Mouse (Mus musculus) neural tube, embryonic 15.5 days (tissue): ENCODE results near the gene Mecom. TPM values are rescaled to one million over a fixed set of nuclear protein-coding genes. Genes with fewer than 3 reads are reported as not detected.

Experiments
- ATAC-seq: fragments of 200-750 bp; cut with Nextera tagmentation; 2 replicates; pipeline ENCODE4 v1.8.0; 2017; ENCODE audit warnings: mild to moderate bottlenecking, moderate TSS enrichment, moderate library complexity; ENCODE audit not compliant: low FRiP score
- H3K27ac ChIP-seq: fragments of 300-500 bp; sonication (generic); replicated peaks from 2 replicates; pipeline ENCODE4 v1.5.1; 2015; ENCODE audit warnings: mild to moderate bottlenecking, inconsistent platforms
- H3K27me3 ChIP-seq: fragments of 300-500 bp; sonication (generic); replicated peaks from 2 replicates; pipeline ENCODE4 v1.6.1; 2015; ENCODE audit warnings: inconsistent platforms
- H3K36me3 ChIP-seq: fragments of 300-500 bp; sonication (generic); 2 replicates; pipeline ENCODE4 v1.6.1; 2015; ENCODE audit warnings: inconsistent platforms
- H3K4me1 ChIP-seq: fragments of 300-500 bp; sonication (generic); 2 replicates; pipeline ENCODE4 v1.6.1; 2015; ENCODE audit warnings: inconsistent platforms
- H3K4me2 ChIP-seq: fragments of 300-500 bp; sonication (generic); 2 replicates; pipeline ENCODE4 v1.6.1; 2015; ENCODE audit warnings: inconsistent platforms, mild to moderate bottlenecking, moderate library complexity
- H3K4me3 ChIP-seq: fragments of 300-500 bp; sonication (generic); replicated peaks from 2 replicates; pipeline ENCODE4 v1.5.1; 2015; ENCODE audit warnings: mild to moderate bottlenecking, inconsistent platforms
- H3K9ac ChIP-seq: fragments of 300-500 bp; sonication (generic); replicated peaks from 2 replicates; pipeline ENCODE4 v1.6.1; 2015; ENCODE audit warnings: mild to moderate bottlenecking, inconsistent platforms
- H3K9me3 ChIP-seq: fragments of 300-500 bp; sonication (generic); replicated peaks from 2 replicates; pipeline ENCODE4 v1.6.1; 2016; ENCODE audit warnings: inconsistent platforms
- WGBS: fragments of 180-500 bp; shearing (Covaris S2); methylation state at CpG from one replicate; pipeline ENCODE4 v1.1.7; 2015; ENCODE audit warnings: mixed read lengths; 5-methylcytosine and 5-hydroxymethylcytosine counted together
- polyA plus RNA-seq: library from polyadenylated mRNA; unstranded; fragments of >200 nt; fragmentation: Nextera tagmentation; extraction: Ambion mirVana; gene quantifications from 2 replicates; pipeline ENCODE4 v1.2.1, GENCODE M21; 2015

The Mecom gene
- polyA plus RNA-seq, 1 experiment from 2014 or later, result 5.2 TPM

- Histone ChIP-seq H3K27me3 (no peaks in the 10 kb centered on the region), H3K4me1 (no peaks in the 10 kb centered on the region), H3K9ac (no peak overlapping the region), H3K4me2 (no peak overlapping the region), H3K4me3 (no peak overlapping the region), H3K27ac (no peak overlapping the region), H3K9me3 (no peaks in the 10 kb centered on the region), H3K36me3 (no peaks in the 10 kb centered on the region)
- no peak for ATAC-seq
- WGBS, result 79% methylated on average over 10 of the region's 10 CpGs
Observed at GRCm38 (mm10) chr3:30258421-30258820, 289.4 kb downstream of the Mecom start.

GRCm38 (mm10) chr3:30257776-30258175 lies 290.0 kb downstream of the Mecom start:
- ATAC-seq, result no peak
- whole genome bisulfite sequencing, result 67% methylated on average over 5 of the region's 5 CpGs

DNA sequence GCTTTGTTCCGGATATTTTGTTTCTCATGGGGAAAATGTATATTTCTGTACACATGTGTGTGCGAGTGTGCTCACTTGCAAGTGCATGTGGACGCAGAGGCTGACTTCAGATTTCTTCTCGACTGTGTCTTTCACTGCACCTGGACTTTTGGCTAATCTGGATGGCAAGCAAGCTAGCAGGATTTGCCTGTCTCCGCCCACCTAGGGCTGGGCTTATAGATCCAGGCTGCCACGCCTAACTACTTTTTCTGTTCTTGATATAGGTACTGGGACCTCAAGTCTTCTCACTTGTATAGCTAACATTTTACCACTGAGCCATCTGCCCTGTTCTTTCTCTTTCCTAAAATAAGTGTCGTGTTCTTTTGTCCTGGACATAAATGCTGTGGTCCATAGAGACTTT lies 290.9 kb downstream of the Mecom start:
- no peaks in the 10 kb centered on the region for H3K36me3 ChIP-seq
- no peak overlapping the region for H3K4me3 ChIP-seq
- no peak overlapping the region for H3K27ac ChIP-seq
- H3K9me3 ChIP-seq, result no peaks in the 10 kb centered on the region
- no peak overlapping the region for H3K4me2 ChIP-seq
- H3K9ac ChIP-seq, result no peak overlapping the region
- H3K27me3 ChIP-seq, result no peaks in the 10 kb centered on the region
- no peak for ATAC-seq
- no peaks in the 10 kb centered on the region for H3K4me1 ChIP-seq
- WGBS, result 89% methylated on average over 7 of the region's 7 CpGs

More at GRCm38 (mm10) chr3:30257776-30258175, 290.0 kb downstream of the Mecom start:
- Histone ChIP-seq H3K36me3 (no peaks in the 10 kb centered on the region), H3K27me3 (no peaks in the 10 kb centered on the region), H3K4me1 (no peaks in the 10 kb centered on the region), H3K4me3 (no peak overlapping the region), H3K9me3 (no peaks in the 10 kb centered on the region), H3K4me2 (no peak overlapping the region), H3K9ac (no peak overlapping the region), H3K27ac (no peak overlapping the region)

DNA sequence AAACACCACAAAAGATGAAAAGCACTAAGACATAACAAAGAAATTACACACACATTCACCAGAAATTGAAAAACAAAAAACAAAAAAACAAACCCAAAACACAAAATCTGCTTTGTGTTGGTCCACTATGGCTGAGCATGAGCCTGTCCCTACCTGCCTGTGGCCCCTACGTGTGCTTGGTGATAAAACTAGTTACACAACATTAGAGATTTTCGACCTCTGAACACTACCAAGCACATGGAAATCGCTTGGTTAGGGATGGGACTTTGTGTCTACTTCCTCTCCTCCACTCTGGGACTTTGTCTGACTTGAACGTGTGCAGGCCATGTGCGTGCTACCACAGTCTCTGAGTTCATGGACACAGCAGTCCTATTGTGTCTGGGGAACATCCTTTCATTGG lies 292.0 kb downstream of the Mecom start:
- no peak for ATAC-seq
- WGBS, result 88% methylated on average over 5 of the region's 5 CpGs
- Histone ChIP-seq H3K27me3 (no peaks in the 10 kb centered on the region), H3K27ac (no peak overlapping the region), H3K4me1 (no peaks in the 10 kb centered on the region), H3K36me3 (no peaks in the 10 kb centered on the region), H3K9ac (no peak overlapping the region), H3K4me2 (no peak overlapping the region), H3K4me3 (no peak overlapping the region), H3K9me3 (no peaks in the 10 kb centered on the region)

DNA sequence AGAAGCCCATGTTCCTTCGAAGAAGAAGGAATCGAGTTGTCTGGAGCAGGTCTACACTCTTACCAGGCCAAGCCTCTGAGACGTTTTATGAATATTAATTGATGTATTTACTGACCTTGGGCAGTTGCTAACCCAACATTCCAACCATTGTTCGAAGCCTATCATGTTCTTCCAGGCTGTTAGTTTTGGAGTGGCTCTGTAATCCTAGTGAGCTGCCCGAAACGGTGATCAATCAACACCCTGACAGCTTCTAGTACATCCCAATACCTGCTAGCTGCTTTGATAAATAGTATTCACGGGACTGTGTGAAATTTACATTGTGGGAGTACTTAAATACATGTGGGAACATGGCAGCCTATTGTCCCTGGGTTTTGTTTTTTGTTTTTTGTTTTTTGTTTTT lies 293.4 kb downstream of the Mecom start:
- Histone ChIP-seq H3K9ac (no peak overlapping the region), H3K4me2 (no peak overlapping the region), H3K36me3 (no peaks in the 10 kb centered on the region), H3K4me3 (no peak overlapping the region), H3K9me3 (no peaks in the 10 kb centered on the region), H3K27ac (no peak overlapping the region), H3K27me3 (no peaks in the 10 kb centered on the region), H3K4me1 (no peaks in the 10 kb centered on the region)
- ATAC-seq, result no peak
- 48% methylated on average over 7 of the region's 7 CpGs for WGBS

- 90% methylated on average over 5 of the region's 5 CpGs for WGBS
- Histone ChIP-seq H3K4me2 (no peak overlapping the region), H3K9me3 (no peaks in the 10 kb centered on the region), H3K9ac (no peak overlapping the region), H3K4me1 (no peaks in the 10 kb centered on the region), H3K36me3 (no peaks in the 10 kb centered on the region), H3K4me3 (no peak overlapping the region), H3K27me3 (no peaks in the 10 kb centered on the region), H3K27ac (no peak overlapping the region)
- no peak for ATAC-seq
Observed at GRCm38 (mm10) chr3:30253714-30254113, 294.1 kb downstream of the Mecom start.

DNA sequence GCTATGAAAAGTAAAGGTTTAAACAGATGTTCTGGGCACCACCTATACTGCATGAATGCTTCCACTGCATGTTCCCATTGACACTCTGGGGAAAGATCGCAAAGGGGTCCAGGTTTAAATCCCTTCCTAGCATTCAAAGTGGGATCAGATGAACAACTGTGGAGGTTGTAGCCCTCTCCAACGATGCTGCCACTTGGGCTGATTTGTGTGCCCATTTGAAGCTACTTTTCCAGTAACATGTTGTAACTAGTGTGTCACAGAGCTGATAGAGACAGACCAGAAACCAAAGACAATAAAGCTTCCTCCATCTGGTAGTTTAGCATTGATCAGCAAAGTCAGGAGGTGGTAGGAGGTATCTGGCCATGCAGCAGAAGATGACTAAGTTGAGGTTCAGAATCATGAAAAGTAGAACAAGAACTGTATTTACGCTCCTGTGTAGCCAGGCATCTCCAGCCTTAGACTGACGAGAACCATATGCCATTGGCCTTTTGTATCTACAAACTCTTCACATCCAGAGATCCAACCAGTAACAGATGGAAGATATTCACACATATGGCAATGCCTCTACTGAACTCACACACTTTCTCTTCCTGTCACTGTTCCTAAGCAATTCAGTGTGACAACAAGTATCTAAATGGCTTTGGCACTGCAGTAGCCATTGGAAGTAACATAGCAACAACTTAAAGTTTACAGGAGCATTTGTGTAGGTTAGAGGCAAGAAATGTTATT lies 299.0 kb downstream of the Mecom start:
- Histone ChIP-seq H3K36me3 (no peaks in the 10 kb centered on the region), H3K27ac (no peak overlapping the region), H3K4me1 (peaks cover 6% of the 10 kb centered on the region; the same call in 1 of the 2 replicates), H3K4me3 (no peak overlapping the region), H3K9me3 (no peaks in the 10 kb centered on the region), H3K27me3 (no peaks in the 10 kb centered on the region), H3K9ac (no peak overlapping the region), H3K4me2 (no peak overlapping the region)
- 90% methylated on average over 4 of the region's 4 CpGs for WGBS
- ATAC-seq, result no peak

GRCm38 (mm10) chr3:30247256-30247655 lies 300.6 kb downstream of the Mecom start:
- Histone ChIP-seq H3K9ac (no peak overlapping the region), H3K27ac (no peak overlapping the region), H3K9me3 (no peaks in the 10 kb centered on the region), H3K27me3 (no peaks in the 10 kb centered on the region), H3K4me2 (no peak overlapping the region), H3K36me3 (no peaks in the 10 kb centered on the region), H3K4me3 (no peak overlapping the region), H3K4me1 (peaks cover 6% of the 10 kb centered on the region; the same call in 1 of the 2 replicates)
- no peak for ATAC-seq
- 78% methylated on average over 5 of the region's 5 CpGs for WGBS

- Histone ChIP-seq H3K36me3 (no peaks in the 10 kb centered on the region), H3K4me2 (no peak overlapping the region), H3K4me3 (no peak overlapping the region), H3K9ac (no peak overlapping the region), H3K27ac (no peak overlapping the region), H3K4me1 (peaks cover 6% of the 10 kb centered on the region; the same call in 1 of the 2 replicates), H3K27me3 (no peaks in the 10 kb centered on the region), H3K9me3 (no peaks in the 10 kb centered on the region)
- WGBS, result 74% methylated on average over 12 of the region's 12 CpGs
- no peak for ATAC-seq
Observed at GRCm38 (mm10) chr3:30246431-30247041, 301.3 kb downstream of the Mecom start.

DNA sequence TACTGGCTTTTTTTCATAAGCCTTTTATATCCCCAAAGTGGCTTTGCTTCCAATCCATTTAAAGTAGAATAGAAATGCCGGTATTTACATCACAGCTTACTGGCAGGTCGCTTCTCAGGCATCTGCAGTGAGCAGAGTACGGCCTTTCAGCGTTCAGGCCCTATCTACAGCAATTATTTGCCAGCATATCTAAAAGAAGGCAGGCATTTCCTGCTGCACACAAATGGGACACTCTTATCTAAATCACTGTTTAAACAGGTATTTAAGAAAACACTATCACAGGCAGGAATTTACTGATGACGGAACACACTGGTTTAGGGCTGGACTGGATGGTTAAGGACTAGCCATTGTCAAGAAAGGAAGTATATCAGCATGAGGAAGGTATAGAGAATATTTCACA lies 301.9 kb downstream of the Mecom start:
- Histone ChIP-seq H3K36me3 (no peaks in the 10 kb centered on the region), H3K4me2 (no peak overlapping the region), H3K4me3 (no peak overlapping the region), H3K27ac (no peak overlapping the region), H3K9me3 (no peaks in the 10 kb centered on the region), H3K27me3 (no peaks in the 10 kb centered on the region), H3K4me1 (peaks cover 6% of the 10 kb centered on the region; the same call in 1 of the 2 replicates), H3K9ac (no peak overlapping the region)
- 83% methylated on average over 5 of the region's 5 CpGs for WGBS
- ATAC-seq, result no peak

- ATAC-seq, result no peak
Observed at GRCm38 (mm10) chr3:30244401-30244871, 303.4 kb downstream of the Mecom start.

GRCm38 (mm10) chr3:30243776-30244275 lies 304.0 kb downstream of the Mecom start:
- ATAC-seq, result no peak
- 66% methylated on average over 8 of the region's 8 CpGs for WGBS

More at GRCm38 (mm10) chr3:30244401-30244871, 303.4 kb downstream of the Mecom start:
- H3K4me3 ChIP-seq, result no peak overlapping the region
- H3K4me2 ChIP-seq, result no peak overlapping the region
- no peaks in the 10 kb centered on the region for H3K27me3 ChIP-seq
- 34% methylated on average over 7 of the region's 7 CpGs for WGBS
- peaks cover 6% of the 10 kb centered on the region; the same call in 1 of the 2 replicates for H3K4me1 ChIP-seq
- no peaks in the 10 kb centered on the region for H3K36me3 ChIP-seq
- H3K27ac ChIP-seq, result no peak overlapping the region
- no peak overlapping the region for H3K9ac ChIP-seq
- no peaks in the 10 kb centered on the region for H3K9me3 ChIP-seq

More at GRCm38 (mm10) chr3:30243776-30244275, 304.0 kb downstream of the Mecom start:
- Histone ChIP-seq H3K9me3 (no peaks in the 10 kb centered on the region), H3K36me3 (no peaks in the 10 kb centered on the region), H3K4me2 (no peak overlapping the region), H3K4me1 (peaks cover 6% of the 10 kb centered on the region; the same call in 1 of the 2 replicates), H3K4me3 (no peak overlapping the region), H3K9ac (no peak overlapping the region), H3K27me3 (no peaks in the 10 kb centered on the region), H3K27ac (no peak overlapping the region)
